Mouse (Mus musculus) liver, postnatal 0 days (tissue): Measurements from ENCODE around the gene Magea8.
"Not testable (repeated sequence)": the region's sequence is repeated elsewhere in the genome, so short reads cannot be mapped to it uniquely, and the experiment has no call there.

Experiments
- CTCF ChIP-seq: sonication (generic); IDR thresholded peaks from 2 replicates; pipeline ENCODE4 v1.5.1; 2016; ENCODE audit warnings: antibody characterized with exemption, low read depth
- EP300 ChIP-seq: IDR thresholded peaks from 2 replicates; pipeline ENCODE4 v1.6.1; 2016; ENCODE audit warnings: antibody characterized with exemption, low read depth, mild to moderate bottlenecking

- not testable (repeated sequence) for TF ChIP-seq CTCF, EP300
These were observed 46.2 kb downstream of the Magea8 start, which contains the start of gene Magea3 for GRCm38 (mm10) chrX:154949405-154949804.
